ENCODE assay signal across 11 mouse cellular contexts in genomic region chr9:58042391-58042790, GRCm38 (mm10). TPM values are rescaled to one million over a fixed set of nuclear protein-coding genes. Genes with fewer than 3 reads are reported as not detected.
DNase-seq lines count a peak whose midpoint lies in the region; ATAC-seq and TF ChIP-seq lines count a peak whose summit lies in the region.
"Had no signal": no experiment of that assay in that cellular context is flagged by ENCODE, and none has a peak within 500 bp of the region (broad histone marks: within the 10 kb centered on the region; RNA-seq: fewer than 3 reads in every experiment).

No protein-coding gene starts in this region.

- no peak for DNase-seq in midbrain, embryonic 10.5 days (ENCODE audit: low spot score)
- DNase-seq in midbrain, postnatal 0 days (ENCODE audit: low spot score): no peak
- peak; percentile 25 to 40 for DNase-seq in heart, postnatal 36 days
- DNase-seq in cerebellum, postnatal 36 days: no peak
- no peak for DNase-seq in right cerebral cortex, postnatal 4 days
- no peak for DNase-seq in left cerebral cortex, postnatal 4 days
- DNase-seq: adrenal gland, postnatal 25 days had no signal

- TF ChIP-seq CTCF in midbrain, postnatal 0 days (IDR thresholded peaks at IDR 0.05): no peak

- H3K9ac ChIP-seq in midbrain, postnatal 0 days (replicated peaks; ENCODE audit: low read length, poor library complexity, severe bottlenecking): no peak overlapping the region
- no peak overlapping the region for H3K9ac ChIP-seq in forebrain, embryonic 15.5 days (replicated peaks)
- H3K9ac ChIP-seq in midbrain, embryonic 15.5 days: no peak overlapping the region

- no peaks in the 10 kb centered on the region for H3K9me3 ChIP-seq in midbrain, embryonic 10.5 days (replicated peaks)
- H3K9me3 ChIP-seq in midbrain, postnatal 0 days (ENCODE audit: low read length): no peaks in the 10 kb centered on the region
- no peaks in the 10 kb centered on the region for H3K9me3 ChIP-seq in forebrain, embryonic 15.5 days
- no peaks in the 10 kb centered on the region for H3K9me3 ChIP-seq in midbrain, embryonic 15.5 days

- peaks cover 92% of the 10 kb centered on the region for H3K4me1 ChIP-seq in midbrain, embryonic 10.5 days
- H3K4me1 ChIP-seq in midbrain, postnatal 0 days (ENCODE audit: insufficient read depth, low read length): peaks cover 21% of the 10 kb centered on the region
- H3K4me1 ChIP-seq in forebrain, embryonic 15.5 days: peaks cover 88% of the 10 kb centered on the region
- H3K4me1 ChIP-seq in midbrain, embryonic 15.5 days: peaks cover 68% of the 10 kb centered on the region

- peaks cover 57% of the 10 kb centered on the region for H3K27me3 ChIP-seq in midbrain, embryonic 10.5 days (ENCODE audit: low read depth, poor library complexity, severe bottlenecking)
- H3K27me3 ChIP-seq in midbrain, postnatal 0 days (ENCODE audit: insufficient read depth, low read length): no peaks in the 10 kb centered on the region
- H3K27me3 ChIP-seq in forebrain, embryonic 15.5 days: no peaks in the 10 kb centered on the region
- H3K27me3 ChIP-seq in midbrain, embryonic 15.5 days (replicated peaks): peaks cover 7% of the 10 kb centered on the region; the same call in 1 of the 2 replicates

- 0 out of 2 replicates have a peak overlapping the region, but pooled peaks have one; percentile 11 for H3K4me3 ChIP-seq in midbrain, embryonic 10.5 days
- no peak overlapping the region for H3K4me3 ChIP-seq in midbrain, postnatal 0 days (ENCODE audit: low read depth, low read length)
- no peak overlapping the region for H3K4me3 ChIP-seq in forebrain, embryonic 15.5 days
- no peak overlapping the region for H3K4me3 ChIP-seq in midbrain, embryonic 15.5 days

- ATAC-seq in midbrain, postnatal 0 days (ENCODE audit: low FRiP score): no peak
- no peak for ATAC-seq in forebrain, embryonic 15.5 days (replicated peaks)
- no peak for ATAC-seq in midbrain, embryonic 15.5 days (replicated peaks)

- H3K36me3 ChIP-seq in midbrain, embryonic 10.5 days: no peaks in the 10 kb centered on the region
- H3K36me3 ChIP-seq in midbrain, postnatal 0 days (ENCODE audit: insufficient read depth, low read length): no peaks in the 10 kb centered on the region
- no peaks in the 10 kb centered on the region for H3K36me3 ChIP-seq in forebrain, embryonic 15.5 days
- H3K36me3 ChIP-seq in midbrain, embryonic 15.5 days (replicated peaks): no peaks in the 10 kb centered on the region

- 17% methylated on average over 10 of the region's 10 CpGs for WGBS in midbrain, embryonic 10.5 days
- 24% methylated on average over 10 of the region's 10 CpGs for WGBS in midbrain, postnatal 0 days
- WGBS in forebrain, embryonic 15.5 days: 22% methylated on average over 10 of the region's 10 CpGs
- 20% methylated on average over 10 of the region's 10 CpGs for WGBS in midbrain, embryonic 15.5 days

- peak overlapping the region; percentile 69 for H3K27ac ChIP-seq in midbrain, embryonic 10.5 days (replicated peaks)
- H3K27ac ChIP-seq in midbrain, postnatal 0 days (ENCODE audit: low read depth, low read length): no peak overlapping the region
- H3K27ac ChIP-seq in forebrain, embryonic 15.5 days (replicated peaks): peak overlapping the region; percentile 74; the same call in 1 of the 2 replicates
- 0 out of 2 replicates have a peak overlapping the region, but pooled peaks have one; percentile 42 for H3K27ac ChIP-seq in midbrain, embryonic 15.5 days

- intact Hi-C loops in heart, postnatal 36 days (cut with DNase I): loop anchor here (5.0 kb wide), 1 partner anchor 115 kb away; no protein-coding TSS in a partner anchor
- intact Hi-C loops in left cerebral cortex, postnatal 4 days (cut with DNase I): no loop called here

- H3K4me2 ChIP-seq in midbrain, postnatal 0 days (ENCODE audit: low read depth, low read length, poor library complexity, severe bottlenecking): no peak overlapping the region
- no peak overlapping the region for H3K4me2 ChIP-seq in forebrain, embryonic 15.5 days (replicated peaks)
- no peak overlapping the region for H3K4me2 ChIP-seq in midbrain, embryonic 15.5 days

RNA-seq across cellular contexts. Expression of gene Stra6, which starts 21.2 kb away (rescaled TPM):
- 15.2 TPM in 2 replicates for polyA plus RNA-seq in midbrain, embryonic 10.5 days (2016; fragmentation: Nextera tagmentation; extraction: Ambion mirVana)
- 19.6 and 20.8 TPM in 2 replicates for total RNA-seq in midbrain, postnatal 0 days (2014; rRNA removed)
- 8.8 and 9.2 TPM in 2 replicates for polyA plus RNA-seq in midbrain, postnatal 0 days (2015; fragmentation: Nextera tagmentation; extraction: Ambion mirVana)
- 8.7 and 10.8 TPM in 2 replicates for polyA plus RNA-seq in forebrain, embryonic 15.5 days (2015; fragmentation: Nextera tagmentation; extraction: Ambion mirVana)
- under 1 TPM; 0.16 to 0.47 TPM for total RNA-seq in heart, postnatal 36 days (2021)
- 15.0 and 15.7 TPM in 2 replicates for polyA plus RNA-seq in midbrain, embryonic 15.5 days (2015; fragmentation: Nextera tagmentation; extraction: Ambion mirVana)
- 10 to 100 TPM; 10.1 to 12.5 TPM for total RNA-seq in left cerebral cortex, postnatal 4 days (2021)
- total RNA-seq: common myeloid progenitor, adult 5-6 weeks; liver, adult 2 months had no signal
- polyA plus RNA-seq: liver, adult 2 months had no signal

RNA-seq across cellular contexts. Expression of gene Cyp11a1, which starts 36.2 kb away (rescaled TPM):
- polyA plus RNA-seq in midbrain, embryonic 10.5 days (2016; fragmentation: Nextera tagmentation; extraction: Ambion mirVana): 0.07 and 0.09 TPM in 2 replicates
- total RNA-seq in midbrain, postnatal 0 days (2014; rRNA removed): 0.22 and 1.3 TPM in 2 replicates
- polyA plus RNA-seq in midbrain, postnatal 0 days (2015; fragmentation: Nextera tagmentation; extraction: Ambion mirVana): 1.3 and 1.5 TPM in 2 replicates
- polyA plus RNA-seq in forebrain, embryonic 15.5 days (2015; fragmentation: Nextera tagmentation; extraction: Ambion mirVana): 0.31 and 0.45 TPM in 2 replicates
- total RNA-seq in heart, postnatal 36 days (2021): under 1 TPM; 0.16 to 0.22 TPM
- polyA plus RNA-seq in midbrain, embryonic 15.5 days (2015; fragmentation: Nextera tagmentation; extraction: Ambion mirVana): 0.44 and 1.1 TPM in 2 replicates
- 1 to 10 TPM; 1.7 to 2.0 TPM for total RNA-seq in left cerebral cortex, postnatal 4 days (2021)
- total RNA-seq: common myeloid progenitor, adult 5-6 weeks; liver, adult 2 months had no signal
- polyA plus RNA-seq: liver, adult 2 months had no signal

Comparison
In these comparisons a context has a peak if more than half of its experiments do, and no peak if none do; other contexts are left out.
1. DNase-seq: peak in heart, postnatal 36 days (2 of 2); none in midbrain, embryonic 10.5 days (single experiment), midbrain, postnatal 0 days (single experiment), cerebellum, postnatal 36 days (0 of 2), right cerebral cortex, postnatal 4 days (single experiment) and left cerebral cortex, postnatal 4 days (single experiment).